Mouse (Mus musculus) megakaryocyte, embryonic 14.5 days (primary cell): ENCODE results near the gene Nol3. TPM values are rescaled to one million over a fixed set of nuclear protein-coding genes. Genes with fewer than 3 reads are reported as not detected.

Experiments
- H3K27me3 ChIP-seq: replicated peaks from 2 replicates; pipeline ENCODE3; 2012; ENCODE audit warnings: inconsistent platforms
- H3K36me3 ChIP-seq: replicated peaks from 2 replicates; pipeline ENCODE3; 2012; ENCODE audit warnings: low read length, inconsistent platforms, mixed read lengths
- H3K4me1 ChIP-seq: 2 replicates; pipeline ENCODE4 v1.6.1; 2012; ENCODE audit warnings: inconsistent platforms
- H3K4me3 ChIP-seq: replicated peaks from 2 replicates; pipeline ENCODE3; 2012; ENCODE audit warnings: moderate library complexity, mild to moderate bottlenecking, inconsistent platforms
- H3K9me3 ChIP-seq: 2 replicates; pipeline ENCODE4 v1.6.1; 2012; ENCODE audit warnings: inconsistent platforms
- FLI1 ChIP-seq: IDR thresholded peaks from 2 replicates; pipeline ENCODE4 v1.6.1; 2012; ENCODE audit warnings: low read length, inconsistent platforms, mixed read lengths
- GATA1 ChIP-seq: IDR thresholded peaks from 3 replicates; pipeline ENCODE4 v1.6.1; 2012; ENCODE audit warnings: mixed read lengths, low read length, inconsistent platforms, borderline replicate concordance
- polyA plus RNA-seq: library from polyadenylated mRNA; stranded (reverse); fragments of >175 nt; gene quantifications from 2 replicates; pipeline ENCODE4 v1.2.3, GENCODE M21; 2012; ENCODE audit warnings: low replicate concordance; ENCODE audit not compliant: insufficient read depth

Nol3 gene
- polyA plus RNA-seq, 1 experiment, result 0.41 TPM

- TF ChIP-seq GATA1, result no peak
- TF ChIP-seq FLI1, result no peak
- peaks cover 92% of the 10 kb centered on the region for H3K27me3 ChIP-seq
- H3K4me1 ChIP-seq, result peaks cover 51% of the 10 kb centered on the region
- H3K4me3 ChIP-seq, result peak overlapping the region; percentile 90
- H3K9me3 ChIP-seq, result no peaks in the 10 kb centered on the region
- H3K36me3 ChIP-seq, result no peaks in the 10 kb centered on the region
Measured at GRCm38 (mm10) chr8:105275387-105275786, 553 bp upstream of the Nol3 start.

DNA sequence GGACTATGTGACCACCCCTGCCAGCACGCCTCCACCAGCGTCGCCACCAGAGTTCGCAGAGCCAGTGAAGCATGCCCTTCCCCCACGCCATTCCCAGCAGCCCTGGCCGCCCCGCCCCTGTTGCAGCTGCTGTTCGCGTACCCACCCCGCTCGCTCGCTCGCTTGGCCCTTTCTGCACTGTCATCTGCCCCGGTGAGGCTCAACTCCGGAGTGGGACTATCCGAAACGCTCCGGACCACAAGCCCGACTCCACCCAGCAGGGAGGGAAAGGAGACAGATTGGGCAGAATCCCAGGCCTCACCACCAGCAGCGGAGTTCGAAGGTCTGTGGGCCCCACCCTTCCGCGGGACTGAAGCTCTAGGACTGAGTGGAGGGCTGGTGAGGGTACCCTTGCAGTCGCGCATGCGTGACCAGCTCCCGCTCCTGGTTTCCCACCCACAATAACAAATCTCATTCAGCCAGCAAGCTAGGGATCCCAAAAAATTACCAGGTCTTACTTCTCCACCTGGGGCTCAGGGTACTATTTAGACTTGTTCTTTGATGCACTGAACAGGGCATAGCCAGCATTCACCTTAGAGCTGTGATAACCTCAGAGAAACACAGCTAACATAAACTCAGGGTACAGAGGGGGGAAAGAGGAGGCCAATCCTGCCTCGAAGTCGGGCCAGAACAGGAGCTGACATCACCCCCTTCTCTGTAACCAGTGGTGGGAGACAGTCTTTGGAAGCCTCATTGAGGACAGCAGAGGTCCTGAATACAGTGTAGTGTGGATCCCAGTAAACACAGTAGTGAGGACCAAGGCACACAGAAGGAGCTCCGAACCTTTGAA, 566 bp downstream of the Nol3 start:
- H3K4me3 ChIP-seq, result peak overlapping the region; percentile 90

DNA sequence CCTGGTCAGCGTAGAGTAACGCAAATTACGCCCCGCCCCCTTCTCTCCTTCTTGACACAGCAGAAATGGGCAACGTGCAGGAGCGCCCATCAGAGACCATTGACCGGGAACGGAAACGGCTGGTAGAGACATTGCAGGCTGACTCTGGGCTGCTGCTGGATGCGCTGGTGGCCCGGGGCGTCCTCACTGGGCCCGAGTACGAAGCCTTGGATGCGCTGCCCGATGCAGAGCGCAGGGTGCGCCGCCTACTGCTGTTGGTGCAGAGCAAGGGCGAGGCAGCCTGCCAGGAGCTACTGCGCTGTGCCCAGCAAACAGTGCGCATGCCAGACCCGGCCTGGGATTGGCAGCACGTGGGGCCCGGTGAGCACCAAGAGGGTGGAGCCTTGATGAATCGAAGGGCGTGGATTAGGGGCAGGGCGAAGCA, 3.0 kb downstream of the Nol3 start:
- Histone ChIP-seq H3K4me3 (peak overlapping the region; percentile 89), H3K9me3 (peaks cover 3% of the 10 kb centered on the region; the same call in 1 of the 2 replicates), H3K36me3 (peaks cover 10% of the 10 kb centered on the region), H3K27me3 (peaks cover 73% of the 10 kb centered on the region), H3K4me1 (peaks cover 59% of the 10 kb centered on the region)
- no peak for TF ChIP-seq GATA1
- TF ChIP-seq FLI1, result no peak

More for the DNA sequence above, 566 bp downstream of the Nol3 start:
- H3K36me3 ChIP-seq, result peaks cover 3% of the 10 kb centered on the region
- peaks cover 47% of the 10 kb centered on the region for H3K4me1 ChIP-seq
- no peak for TF ChIP-seq GATA1
- TF ChIP-seq FLI1, result no peak
- peaks cover 3% of the 10 kb centered on the region; the same call in 1 of the 2 replicates for H3K9me3 ChIP-seq
- peaks cover 87% of the 10 kb centered on the region for H3K27me3 ChIP-seq

GRCm38 (mm10) chr8:105280567-105280966, 4.6 kb downstream of the Nol3 start:
- Histone ChIP-seq H3K4me3 (no peak overlapping the region), H3K36me3 (peaks cover 16% of the 10 kb centered on the region), H3K4me1 (peaks cover 58% of the 10 kb centered on the region), H3K9me3 (peaks cover 3% of the 10 kb centered on the region; the same call in 1 of the 2 replicates), H3K27me3 (peaks cover 62% of the 10 kb centered on the region)
- TF ChIP-seq GATA1 (no peak), FLI1 (no peak)

GRCm38 (mm10) chr8:105281821-105282220, 5.9 kb downstream of the Nol3 start:
- TF ChIP-seq FLI1 (no peak), GATA1 (no peak)
- peaks cover 53% of the 10 kb centered on the region for H3K27me3 ChIP-seq
- peaks cover 16% of the 10 kb centered on the region for H3K36me3 ChIP-seq
- H3K9me3 ChIP-seq, result peaks cover 3% of the 10 kb centered on the region; the same call in 1 of the 2 replicates
- no peak overlapping the region for H3K4me3 ChIP-seq
- peaks cover 54% of the 10 kb centered on the region for H3K4me1 ChIP-seq

GRCm38 (mm10) chr8:105282239-105282638, 6.3 kb downstream of the Nol3 start:
- no peak overlapping the region for H3K4me3 ChIP-seq
- peaks cover 16% of the 10 kb centered on the region for H3K36me3 ChIP-seq
- peaks cover 3% of the 10 kb centered on the region; the same call in 1 of the 2 replicates for H3K9me3 ChIP-seq
- peaks cover 52% of the 10 kb centered on the region for H3K4me1 ChIP-seq
- peaks cover 49% of the 10 kb centered on the region for H3K27me3 ChIP-seq
- TF ChIP-seq GATA1 (no peak), FLI1 (no peak)

DNA sequence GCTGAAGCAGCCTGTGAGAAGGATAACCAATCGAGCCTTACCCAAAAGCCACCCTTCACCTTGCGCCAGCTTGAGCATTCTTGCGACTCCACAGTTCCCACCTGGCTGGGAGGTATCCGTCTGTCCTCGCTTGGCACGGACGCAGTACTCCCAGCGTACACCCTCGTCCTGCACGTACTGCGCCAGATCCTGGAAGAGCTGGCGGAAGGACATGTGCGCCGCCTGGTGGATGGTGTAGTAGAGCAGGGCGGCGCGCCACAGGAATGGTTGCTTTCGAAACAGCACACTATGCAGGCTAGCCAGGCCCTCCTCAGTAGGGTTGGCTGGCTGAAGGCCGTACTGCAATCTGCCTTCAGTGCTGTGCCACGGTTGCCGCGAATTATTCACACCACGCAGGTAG, 7.1 kb downstream of the Nol3 start:
- Histone ChIP-seq H3K4me3 (peak overlapping the region; percentile 89), H3K4me1 (peaks cover 50% of the 10 kb centered on the region), H3K9me3 (peaks cover 3% of the 10 kb centered on the region; the same call in 1 of the 2 replicates), H3K36me3 (peaks cover 16% of the 10 kb centered on the region), H3K27me3 (peaks cover 40% of the 10 kb centered on the region)
- TF ChIP-seq FLI1 (no peak), GATA1 (no peak)

DNA sequence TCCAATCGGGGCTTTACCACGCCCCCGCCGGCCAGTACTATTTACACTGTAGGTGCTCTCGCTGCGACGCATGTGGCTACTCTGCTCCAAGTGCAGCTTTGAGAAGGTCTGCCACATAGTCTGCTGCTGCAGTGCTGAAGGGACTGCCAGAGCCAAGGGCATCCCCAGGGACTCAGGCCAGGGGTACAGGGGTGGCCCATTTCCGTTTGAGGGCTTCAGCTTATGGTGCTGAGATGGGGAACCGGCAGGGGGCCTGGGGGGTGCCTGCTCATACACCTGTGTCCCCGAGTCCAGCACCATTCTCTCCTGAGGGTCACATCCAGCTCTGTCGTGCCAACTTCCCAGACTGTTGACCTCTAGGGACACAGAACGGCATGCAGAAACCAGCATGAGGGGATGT, 9.6 kb downstream of the Nol3 start:
- no peak for TF ChIP-seq FLI1
- TF ChIP-seq GATA1, result no peak
- H3K36me3 ChIP-seq, result peaks cover 16% of the 10 kb centered on the region
- H3K27me3 ChIP-seq, result peaks cover 17% of the 10 kb centered on the region
- H3K4me1 ChIP-seq, result peaks cover 55% of the 10 kb centered on the region
- no peak overlapping the region for H3K4me3 ChIP-seq
- peaks cover 3% of the 10 kb centered on the region; the same call in 1 of the 2 replicates for H3K9me3 ChIP-seq

DNA sequence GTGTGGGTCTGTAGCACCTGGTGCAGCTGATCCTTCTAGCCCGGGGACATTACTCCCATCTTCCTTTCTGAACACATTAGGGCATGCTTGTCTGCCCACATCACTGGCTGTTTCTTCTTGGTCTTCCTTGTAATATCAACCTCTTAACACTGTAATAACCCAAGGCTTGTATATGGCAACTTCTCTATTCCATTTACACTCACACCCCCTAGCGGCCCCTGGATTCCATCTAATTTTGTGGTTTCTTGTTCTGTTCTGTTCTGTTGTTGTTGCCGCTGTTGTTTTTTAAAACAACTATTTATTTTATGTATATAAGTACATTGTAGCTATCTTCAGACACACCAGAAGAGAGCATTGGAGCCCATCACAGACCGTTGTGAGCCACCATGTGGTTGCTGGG, 11.0 kb downstream of the Nol3 start:
- Histone ChIP-seq H3K4me1 (peaks cover 62% of the 10 kb centered on the region), H3K27me3 (peaks cover 11% of the 10 kb centered on the region), H3K4me3 (no peak overlapping the region), H3K9me3 (no peaks in the 10 kb centered on the region), H3K36me3 (peaks cover 10% of the 10 kb centered on the region)
- TF ChIP-seq FLI1 (no peak), GATA1 (no peak)

- Histone ChIP-seq H3K36me3 (peaks cover 19% of the 10 kb centered on the region), H3K9me3 (no peaks in the 10 kb centered on the region), H3K4me3 (no peak overlapping the region), H3K27me3 (peaks cover 9% of the 10 kb centered on the region), H3K4me1 (peaks cover 58% of the 10 kb centered on the region)
- TF ChIP-seq FLI1 (no peak), GATA1 (no peak)
Measured at GRCm38 (mm10) chr8:105288231-105288630, 12.3 kb downstream of the Nol3 start.
